Mouse (Mus musculus) frontal cortex, adult (tissue): ENCODE measurements around the gene Ttn.

Source experiments
- ATAC-seq: cut with Nextera tagmentation; 2 replicates; pipeline ENCODE4 v1.9.2; 2017; ENCODE audit warnings: mild to moderate bottlenecking, moderate library complexity, mixed read lengths; ENCODE audit not compliant: low TSS enrichment

Ttn gene

GRCm38 (mm10) chr2:76820472-76820871 lies 161.9 kb downstream of the Ttn start:
- no peak for ATAC-seq

DNA sequence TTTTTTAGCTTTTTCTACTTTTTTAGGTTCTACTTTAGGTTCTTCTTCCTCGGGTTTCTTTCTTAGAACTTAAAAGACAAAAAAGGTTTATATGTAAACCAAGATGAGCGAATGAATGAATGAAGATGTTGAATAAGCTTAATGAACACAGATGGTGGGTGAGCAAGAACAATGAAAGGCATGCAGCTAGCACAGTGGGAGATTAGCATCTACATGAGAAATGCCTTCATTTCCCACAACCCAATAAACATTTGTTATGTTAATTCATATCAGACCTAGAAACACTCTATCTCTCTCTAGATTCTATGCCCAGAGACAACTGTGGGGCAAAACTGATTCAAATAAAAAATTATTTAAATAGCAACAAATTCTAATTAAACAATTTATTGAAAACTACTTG lies 164.6 kb downstream of the Ttn start:
- ATAC-seq, result no peak

DNA sequence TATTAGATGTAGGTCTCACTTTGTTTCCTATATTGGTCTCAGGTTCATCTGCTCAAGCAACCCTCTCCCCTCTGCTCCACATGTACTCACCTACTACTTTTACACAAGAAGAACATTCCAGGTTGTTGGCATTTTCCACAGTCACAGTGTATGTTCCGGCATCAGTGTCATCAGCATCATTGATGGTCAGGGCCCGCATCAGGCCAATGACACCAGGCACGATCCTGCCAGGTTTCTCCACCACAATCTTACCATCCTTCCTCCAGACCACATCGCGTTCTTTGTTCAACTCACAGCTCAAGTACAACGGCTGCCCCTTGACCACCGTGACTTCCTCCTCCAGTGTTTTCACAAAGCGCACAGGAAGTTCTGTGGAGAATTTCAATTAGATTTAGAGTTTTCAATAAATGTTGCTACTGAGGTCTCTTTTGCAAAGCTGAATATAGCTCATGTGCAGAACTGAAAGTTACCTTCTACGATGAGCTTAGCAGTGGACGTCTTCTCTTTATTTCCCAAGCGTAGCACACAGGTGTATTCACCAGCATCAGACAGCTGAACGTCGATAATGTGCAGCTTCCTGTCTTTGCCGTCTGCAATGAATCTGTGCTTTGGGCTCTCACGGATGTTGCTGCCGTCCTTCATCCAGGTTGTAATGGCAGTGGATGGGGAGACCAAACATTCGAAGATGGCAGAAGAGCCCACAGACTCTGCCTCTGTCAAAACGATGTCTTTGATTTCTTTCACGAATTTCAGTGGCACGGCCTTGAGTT lies 168.1 kb downstream of the Ttn start:
- ATAC-seq, result no peak

DNA sequence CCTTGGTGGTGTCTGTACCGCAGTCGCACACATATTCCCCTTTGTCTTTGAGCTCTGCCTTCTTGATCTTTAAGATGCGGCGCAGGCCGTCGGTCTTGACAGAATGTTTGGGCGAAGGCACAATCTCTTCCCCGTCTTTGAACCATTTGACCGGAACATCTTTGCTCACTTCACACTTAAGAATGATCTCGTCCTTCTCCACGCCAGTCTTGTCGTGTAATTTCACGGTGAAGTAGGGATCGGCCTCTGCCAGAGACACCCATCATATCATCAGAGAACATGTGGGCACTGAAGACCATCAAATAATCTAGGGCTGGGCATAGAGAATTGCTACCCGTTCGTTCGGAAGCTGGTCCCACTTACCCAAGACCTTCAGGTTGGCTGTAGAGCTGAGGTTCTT lies 171.2 kb downstream of the Ttn start:
- no peak for ATAC-seq

GRCm38 (mm10) chr2:76808334-76808733 lies 174.0 kb downstream of the Ttn start:
- no peak for ATAC-seq

- no peak for ATAC-seq
Observed at GRCm38 (mm10) chr2:76807284-76807683, 175.1 kb downstream of the Ttn start.

DNA sequence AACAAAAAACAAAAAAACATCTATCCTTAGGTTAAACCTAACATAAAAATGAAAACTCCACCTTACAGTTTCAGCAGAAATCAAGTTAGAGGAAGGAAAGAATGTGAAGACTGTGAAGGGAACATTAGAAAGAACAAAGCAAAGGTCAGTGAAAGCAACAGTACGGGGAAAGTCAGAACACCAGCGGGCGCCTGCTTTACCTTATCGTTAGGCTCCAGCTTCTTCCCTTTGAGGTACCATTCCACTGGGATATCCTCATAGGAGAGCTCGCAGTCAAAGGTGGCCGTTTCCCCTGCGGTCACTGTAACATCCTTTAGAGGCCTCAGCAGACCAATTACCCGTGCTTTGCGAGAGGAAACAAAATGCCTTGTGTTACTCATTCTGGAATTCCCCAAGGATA lies 175.5 kb downstream of the Ttn start:
- no peak for ATAC-seq

DNA sequence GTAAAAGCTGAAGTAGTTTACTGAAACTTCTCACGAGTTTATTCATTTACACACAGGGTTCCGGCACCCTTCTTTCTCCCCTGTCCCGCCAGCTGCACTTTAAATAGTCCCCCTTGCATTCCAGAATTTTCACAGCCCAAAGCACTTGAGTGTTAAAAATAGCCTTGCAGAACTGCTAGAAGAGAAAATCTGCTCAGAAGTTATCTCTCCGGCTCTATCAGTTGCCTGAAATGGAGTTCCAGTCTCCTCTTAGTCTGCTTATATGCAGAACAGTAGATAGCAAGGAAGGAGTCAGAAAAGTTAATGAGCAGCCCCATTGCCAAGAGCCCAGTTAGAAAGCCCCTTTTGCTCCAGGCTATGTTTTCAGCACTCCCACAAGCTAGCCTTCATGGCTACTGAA lies 176.0 kb downstream of the Ttn start:
- ATAC-seq, result 0 out of 2 replicates have a peak, but pooled peaks have one; percentile 38

DNA sequence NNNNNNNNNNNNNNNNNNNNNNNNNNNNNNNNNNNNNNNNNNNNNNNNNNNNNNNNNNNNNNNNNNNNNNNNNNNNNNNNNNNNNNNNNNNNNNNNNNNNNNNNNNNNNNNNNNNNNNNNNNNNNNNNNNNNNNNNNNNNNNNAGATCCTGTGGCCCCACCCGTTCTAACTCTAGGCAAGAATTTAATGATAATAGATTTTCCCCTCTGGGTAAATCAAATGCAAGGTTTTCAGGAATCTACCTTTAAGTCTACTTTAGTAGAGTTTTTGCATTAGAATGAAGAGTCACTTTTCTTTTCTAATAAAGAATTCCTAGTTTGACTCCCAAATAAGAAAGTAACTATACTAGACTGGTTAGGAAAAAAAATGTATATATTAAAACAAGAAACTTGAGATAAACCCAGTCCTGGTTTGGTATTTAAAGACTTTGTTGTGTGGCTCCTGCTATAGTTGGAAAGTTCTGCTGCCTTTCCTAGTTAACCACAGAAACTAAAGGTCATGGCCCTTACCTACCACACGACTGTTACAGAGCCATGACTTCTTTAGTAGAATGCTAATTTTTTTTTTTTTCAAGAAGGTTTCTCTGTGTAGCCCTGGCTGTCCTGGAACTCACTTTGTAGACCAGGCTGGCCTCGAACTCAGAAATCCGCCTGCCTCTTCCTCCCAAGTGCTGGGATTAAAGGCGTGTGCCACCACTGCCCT lies 177.0 kb downstream of the Ttn start:
- no peak for ATAC-seq

GRCm38 (mm10) chr2:76784171-76784570 lies 198.2 kb downstream of the Ttn start:
- ATAC-seq, result no peak

- no peak for ATAC-seq
Observed at GRCm38 (mm10) chr2:76780792-76781191, 201.6 kb downstream of the Ttn start.

DNA sequence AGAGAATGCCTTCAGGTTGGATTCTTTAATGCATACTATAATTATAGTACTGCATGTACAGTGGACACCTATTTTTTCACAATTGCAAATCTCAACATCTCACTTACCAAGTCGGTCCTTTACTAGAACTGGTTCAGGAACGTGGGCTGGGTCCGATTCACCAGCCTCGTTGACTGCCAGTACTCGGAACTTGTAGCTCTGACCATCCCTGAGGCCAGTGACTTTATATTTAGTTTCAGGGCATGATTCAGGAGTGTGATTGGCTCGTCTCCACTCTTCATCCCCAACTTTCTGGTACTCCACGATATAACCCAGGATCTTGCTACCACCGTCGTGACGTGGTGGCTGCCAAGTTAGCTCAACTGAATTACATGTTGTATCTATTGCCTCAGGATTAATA lies 212.5 kb downstream of the Ttn start:
- no peak for ATAC-seq

DNA sequence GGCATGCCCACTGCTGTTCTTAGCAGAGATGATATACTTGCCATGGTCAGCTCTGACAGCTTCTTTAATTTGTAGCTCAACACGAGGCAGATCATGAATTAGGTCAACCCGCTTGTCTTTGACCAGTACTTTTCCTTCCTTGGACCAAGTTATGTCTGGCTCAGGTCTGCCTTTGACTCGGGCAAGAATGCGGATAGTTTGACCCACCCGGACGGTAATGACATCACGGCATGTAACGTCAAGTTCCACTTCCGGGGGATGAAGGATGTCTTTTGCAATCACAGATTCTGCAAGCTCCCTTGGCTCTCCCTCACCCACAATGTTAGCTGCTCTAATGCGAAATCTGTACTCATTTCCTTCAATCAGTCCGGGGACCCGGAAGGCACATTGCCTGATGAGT lies 215.1 kb downstream of the Ttn start:
- ATAC-seq, result no peak

GRCm38 (mm10) chr2:76764526-76764925 lies 217.8 kb downstream of the Ttn start:
- ATAC-seq, result no peak

- ATAC-seq, result no peak
Observed at GRCm38 (mm10) chr2:76762154-76762553, 220.2 kb downstream of the Ttn start.

- ATAC-seq, result no peak
Observed at GRCm38 (mm10) chr2:76756461-76756860, 225.9 kb downstream of the Ttn start.

DNA sequence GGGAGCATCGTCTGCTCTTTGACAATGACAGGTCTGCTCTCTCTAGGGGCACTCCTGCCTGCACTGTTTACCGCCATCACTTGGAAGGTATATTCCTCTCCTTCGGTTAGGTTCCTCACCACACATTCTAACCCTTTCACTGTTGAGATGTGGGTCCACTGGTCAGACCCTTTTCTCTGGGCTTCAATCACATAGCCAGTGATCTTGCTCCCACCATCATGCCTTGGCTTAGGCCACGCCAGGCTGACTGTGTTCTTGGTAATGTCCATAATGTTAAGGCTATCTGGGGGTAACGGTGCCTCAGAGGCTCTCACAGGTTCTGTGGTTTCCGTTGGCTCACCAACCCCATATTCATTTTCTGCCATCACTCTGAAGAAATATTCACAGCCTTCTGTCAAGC lies 230.4 kb downstream of the Ttn start:
- no peak for ATAC-seq

GRCm38 (mm10) chr2:76749341-76750110 lies 232.8 kb downstream of the Ttn start:
- no peak for ATAC-seq

DNA sequence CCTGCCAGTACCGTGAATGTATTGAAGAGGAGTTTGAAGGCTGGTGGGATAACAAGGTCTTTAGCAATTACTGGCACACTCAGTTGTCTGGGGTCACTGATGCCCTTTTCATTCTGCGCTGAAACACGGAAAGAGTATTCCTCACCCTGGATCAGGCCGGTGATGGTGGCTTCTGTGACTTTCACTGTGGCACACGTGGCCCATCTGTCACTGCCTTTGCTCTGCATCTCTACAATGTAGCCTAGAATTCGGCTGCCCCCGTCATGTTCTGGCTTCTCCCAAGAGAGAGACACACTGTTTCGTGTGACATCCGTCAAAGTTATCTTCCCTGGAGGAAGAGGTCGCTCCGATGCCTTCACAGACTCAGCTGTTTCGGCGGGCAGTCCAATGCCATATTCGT lies 233.7 kb downstream of the Ttn start:
- ATAC-seq, result no peak

GRCm38 (mm10) chr2:76719650-76720049 lies 262.7 kb downstream of the Ttn start:
- no peak for ATAC-seq

DNA sequence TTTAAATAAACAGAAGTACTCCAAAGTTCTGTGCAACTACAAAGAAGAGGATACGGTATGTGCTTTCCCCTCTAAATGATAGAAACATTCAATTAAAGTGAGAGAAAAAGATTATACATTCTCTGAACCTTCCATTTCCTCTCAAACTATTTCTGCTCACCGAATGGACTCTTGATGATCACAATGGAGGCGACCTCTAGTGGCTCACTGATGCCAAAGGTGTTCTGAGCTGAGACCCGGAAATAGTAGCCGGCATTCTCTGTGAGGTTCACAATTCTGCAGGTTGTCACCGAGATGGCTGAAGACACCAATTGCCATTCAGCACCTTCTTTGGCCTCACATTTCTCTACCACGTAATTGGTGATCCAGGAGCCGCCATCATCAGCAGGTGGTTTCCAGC lies 267.4 kb downstream of the Ttn start:
- no peak for ATAC-seq

DNA sequence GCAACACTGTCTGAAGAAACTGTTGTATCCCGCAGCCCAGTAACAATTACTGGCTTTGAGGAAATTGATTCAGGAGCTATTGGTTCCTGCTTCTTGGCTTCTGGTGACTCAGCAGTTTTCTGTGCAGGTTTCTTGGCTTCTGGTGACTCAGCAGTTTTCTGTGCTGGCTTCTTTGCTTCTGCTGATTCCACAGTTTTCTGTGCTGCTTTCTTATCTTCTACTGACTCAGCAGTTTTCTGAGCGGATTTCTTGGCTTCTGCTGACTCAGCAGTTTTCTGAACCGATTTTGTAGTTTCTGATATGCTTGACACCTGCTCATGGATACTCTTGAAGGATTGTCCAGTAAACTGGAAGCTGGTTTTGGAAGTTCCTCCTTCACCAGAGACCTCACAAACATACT lies 273.8 kb downstream of the Ttn start:
- ATAC-seq, result no peak

DNA sequence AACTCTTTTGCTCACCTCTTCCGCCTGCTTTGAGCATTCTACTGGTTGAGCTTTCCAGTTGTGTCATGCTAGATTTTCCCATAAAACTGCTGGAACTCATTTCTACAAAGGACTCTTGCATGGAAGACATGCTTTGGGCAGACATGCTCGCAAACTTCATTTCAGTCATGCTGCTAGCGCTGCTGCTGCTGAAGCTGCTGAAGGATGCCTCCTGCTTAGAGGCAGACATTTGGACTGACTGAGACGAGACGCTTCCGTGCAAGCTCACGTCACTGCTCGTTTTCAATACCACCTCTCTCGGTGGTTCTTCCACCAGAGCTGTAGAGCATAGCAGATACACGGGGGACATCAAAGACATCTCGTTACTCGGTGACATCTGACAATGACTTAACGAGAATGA lies 276.7 kb downstream of the Ttn start:
- ATAC-seq, result no peak
